Mouse (Mus musculus) embryonic stem cell, embryonic (primary cell): ENCODE measurements around the gene Gm10645.

ENCODE experiments used
- CTCF ChIA-PET, 4 experiments: fragments of 300-600 bp in 2 of 4; fragments of 350-600 bp in 2 of 4; sonication (Branson Sonifier 250); formaldehyde crosslinking; loops; one replicate each; lab custom pipeline; 2022; ENCODE audit warnings: inconsistent platforms in 2 of 4; lab: Charles Lee
- POLR2A ChIA-PET, 4 experiments: fragments of 300-600 bp in 2 of 4; fragments of 350-600 bp in 2 of 4; sonication (Branson Sonifier 250); formaldehyde crosslinking; loops; one replicate each; lab custom pipeline; 2022; ENCODE audit warnings: antibody characterized with exemption in 4 of 4, inconsistent platforms in 1 of 4; lab: Charles Lee

Gm10645 gene

GRCm38 (mm10) chr8:83141358-83141757 is 24.6 kb downstream of the Gm10645 start:
- POLR2A ChIA-PET, result no interaction called here
- CTCF ChIA-PET, result no interaction called here

GRCm38 (mm10) chr8:83140701-83141111 is 25.3 kb downstream of the Gm10645 start:
- POLR2A ChIA-PET, result no interaction called here
- CTCF ChIA-PET, result no interaction called here

GRCm38 (mm10) chr8:83140068-83140467 is 25.9 kb downstream of the Gm10645 start:
- POLR2A ChIA-PET, result interaction anchor here in 1 of 4 experiments (1.4 kb wide), 1 partner anchor 25 kb away, joined by 3 read pairs; the partner anchor contains the start of gene Tbc1d9
- CTCF ChIA-PET, result no interaction called here

DNA sequence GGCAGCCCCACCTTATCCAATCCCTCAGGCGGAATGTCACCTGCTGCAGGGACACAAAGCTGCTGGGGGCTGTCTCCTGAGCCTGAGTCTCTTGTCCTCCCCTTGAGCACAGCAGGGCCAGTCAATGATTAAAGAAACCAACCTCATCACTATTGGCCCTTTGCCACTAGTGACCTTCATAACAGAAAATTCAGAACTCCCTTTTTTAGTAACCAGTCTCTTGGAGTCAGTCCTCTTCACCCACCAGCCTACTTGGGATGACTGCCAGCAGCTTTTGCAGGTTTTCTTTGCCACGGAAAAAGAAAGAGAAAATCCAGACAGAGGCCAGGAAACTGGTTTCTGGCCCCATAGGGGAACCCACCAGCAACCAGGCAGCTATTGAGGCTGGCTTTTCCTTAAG is 30.9 kb downstream of the Gm10645 start:
- POLR2A ChIA-PET, result interaction anchor here in 1 of 4 experiments (0.6 kb wide), 1 partner anchor 12 kb away, joined by 5 read pairs; no protein-coding TSS in a partner anchor
- CTCF ChIA-PET, result no interaction called here
